In genomic region chr17:34075271-34075670, GRCm38 (mm10) we compare ENCODE assay signal across 8 mouse cellular contexts. TPM values are rescaled to one million over a fixed set of nuclear protein-coding genes. Genes with fewer than 3 reads are reported as not detected.
A peak's percentile ranks its signal among the peaks of the same experiment; 100 is the strongest.
DNase-seq lines count a peak whose midpoint lies in the region; ATAC-seq and TF ChIP-seq lines count a peak whose summit lies in the region.
"Had no signal": no experiment of that assay in that cellular context is flagged by ENCODE, and none has a peak within 500 bp of the region (broad histone marks: within the 10 kb centered on the region; RNA-seq: fewer than 3 reads in every experiment).

No protein-coding gene starts in this region.

- no peak for TF ChIP-seq POLR2A in cortical plate, adult 2 months (IDR thresholded peaks at IDR 0.05; ENCODE audit: extremely low read depth, insufficient read depth, low read length)

- peaks cover 5% of the 10 kb centered on the region; the same call in 1 of the 2 replicates for H3K4me1 ChIP-seq in neural tube, embryonic 15.5 days
- H3K4me1 ChIP-seq in cortical plate, adult 2 months (ENCODE audit: control insufficient read depth, insufficient read depth, low read length) = no peaks in the 10 kb centered on the region
- H3K4me1 ChIP-seq in kidney, postnatal 0 days (replicated peaks; ENCODE audit: insufficient read depth, low read length) = no peaks in the 10 kb centered on the region
- H3K4me1 ChIP-seq in liver, postnatal 0 days (ENCODE audit: insufficient read depth) = 0 out of 2 replicates have a peak, but pooled peaks cover 2% of the 10 kb centered on the region

- H3K27me3 ChIP-seq in neural tube, embryonic 15.5 days (replicated peaks) = peaks cover 9% of the 10 kb centered on the region
- no peaks in the 10 kb centered on the region; the same call in 1 of the 2 replicates for H3K27me3 ChIP-seq in kidney, postnatal 0 days (ENCODE audit: insufficient read depth, low read length)
- peaks cover 18% of the 10 kb centered on the region for H3K27me3 ChIP-seq in liver, postnatal 0 days (ENCODE audit: insufficient read depth, low read length)

- DNase-seq in neural tube, embryonic 10.5 days (ENCODE audit: extremely low spot score, low spot score) = peak; percentile 45
- DNase-seq in adrenal gland, adult 2 months = peak; percentile 66
- DNase-seq in kidney, postnatal 0 days (ENCODE audit: low spot score) = peak; percentile 60
- DNase-seq in liver, postnatal 0 days = peak; percentile 72
- DNase-seq in spleen, adult 18-20 months = peak; percentile 37 to 83

- H3K4me3 ChIP-seq in neural tube, embryonic 15.5 days (replicated peaks) = no peak overlapping the region
- H3K4me3 ChIP-seq in cortical plate, adult 2 months (ENCODE audit: insufficient read depth, low read length) = no peak overlapping the region
- no peak overlapping the region for H3K4me3 ChIP-seq in kidney, postnatal 0 days (replicated peaks; ENCODE audit: low read depth, low read length)
- H3K4me3 ChIP-seq in liver, postnatal 0 days (ENCODE audit: low read depth, low read length) = no peak overlapping the region

- H3K4me2 ChIP-seq in neural tube, embryonic 15.5 days = no peak overlapping the region
- no peak overlapping the region for H3K4me2 ChIP-seq in kidney, postnatal 0 days (ENCODE audit: low read length)
- no peak overlapping the region for H3K4me2 ChIP-seq in liver, postnatal 0 days (ENCODE audit: low read depth, low read length)

- ATAC-seq in neural tube, embryonic 15.5 days (ENCODE audit: low FRiP score) = no peak
- no peak for ATAC-seq in kidney, postnatal 0 days (replicated peaks; ENCODE audit: low FRiP score, low read depth)
- ATAC-seq in liver, postnatal 0 days = no peak

- no peak for TF ChIP-seq EP300 in liver, postnatal 0 days (IDR thresholded peaks at IDR 0.05; ENCODE audit: low read depth)

- no peak overlapping the region for H3K9ac ChIP-seq in neural tube, embryonic 15.5 days (replicated peaks)
- no peak overlapping the region for H3K9ac ChIP-seq in kidney, postnatal 0 days (ENCODE audit: low read depth, low read length)
- H3K9ac ChIP-seq in liver, postnatal 0 days (replicated peaks) = no peak overlapping the region

- no peaks in the 10 kb centered on the region; the same call in 1 of the 2 replicates for H3K9me3 ChIP-seq in neural tube, embryonic 15.5 days (replicated peaks)
- H3K9me3 ChIP-seq in kidney, postnatal 0 days (replicated peaks; ENCODE audit: low read length) = no peaks in the 10 kb centered on the region
- no peaks in the 10 kb centered on the region for H3K9me3 ChIP-seq in liver, postnatal 0 days (ENCODE audit: low read length)

- WGBS in neural tube, embryonic 15.5 days = 42% methylated on average over 7 of the region's 7 CpGs
- WGBS in kidney, postnatal 0 days = 46% methylated on average over 7 of the region's 7 CpGs
- 35% methylated on average over 7 of the region's 7 CpGs for WGBS in liver, postnatal 0 days (ENCODE audit: insufficient replicate concordance)

- H3K36me3 ChIP-seq in neural tube, embryonic 15.5 days = no peaks in the 10 kb centered on the region
- H3K36me3 ChIP-seq in kidney, postnatal 0 days (ENCODE audit: insufficient read depth, low read length) = no peaks in the 10 kb centered on the region
- H3K36me3 ChIP-seq in liver, postnatal 0 days (replicated peaks; ENCODE audit: insufficient read depth, low read length) = no peaks in the 10 kb centered on the region

- TF ChIP-seq CTCF in cortical plate, adult 2 months (IDR thresholded peaks at IDR 0.05; ENCODE audit: extremely low read depth, insufficient read depth, low read length) = peak; percentile 37; the same call in 1 of the 2 replicates
- peak; percentile 70 for TF ChIP-seq CTCF in kidney, postnatal 0 days (IDR thresholded peaks at IDR 0.05; ENCODE audit: low read depth)
- peak; percentile 72 for TF ChIP-seq CTCF in liver, postnatal 0 days (IDR thresholded peaks at IDR 0.05; ENCODE audit: low read depth)

- no peak overlapping the region for H3K27ac ChIP-seq in neural tube, embryonic 15.5 days (replicated peaks)
- no peak overlapping the region for H3K27ac ChIP-seq in cortical plate, adult 2 months (ENCODE audit: insufficient read depth, low read length)
- H3K27ac ChIP-seq in kidney, postnatal 0 days = no peak overlapping the region
- H3K27ac ChIP-seq in liver, postnatal 0 days (ENCODE audit: low read depth) = no peak overlapping the region

RNA-seq across cellular contexts. Expression of gene H2-Oa, which starts 16.9 kb away (rescaled TPM):
- 0.19 and 2.5 TPM in 2 replicates for polyA plus RNA-seq in neural tube, embryonic 15.5 days (2015; fragmentation: Nextera tagmentation; extraction: Ambion mirVana)
- under 1 TPM in 1 of 2 experiments, not detected in 1; 0.62 TPM for total RNA-seq in adrenal gland, adult 2 months (2021)
- 1.9 TPM in 2 replicates for polyA plus RNA-seq in adrenal gland, adult 2 months (2012; rRNA removed)
- polyA plus RNA-seq in cortical plate, adult 2 months (2012; rRNA removed) = 1.4 and 1.7 TPM in 2 replicates
- polyA plus RNA-seq in kidney, postnatal 0 days (2015; fragmentation: Nextera tagmentation; extraction: Ambion mirVana) = 0.83 and 0.95 TPM in 2 replicates
- 0.72 and 0.85 TPM in 2 replicates for polyA plus RNA-seq in liver, postnatal 0 days (2015; fragmentation: Nextera tagmentation; extraction: Ambion mirVana)
- polyA plus RNA-seq: heart, embryonic 14.5 days had no signal

RNA-seq across cellular contexts. Expression of gene Col11a2, which starts 36.0 kb away (rescaled TPM):
- polyA plus RNA-seq in neural tube, embryonic 15.5 days (2015; fragmentation: Nextera tagmentation; extraction: Ambion mirVana) = 8.3 and 9.4 TPM in 2 replicates
- 1 to 10 TPM; 1.0 to 1.1 TPM for total RNA-seq in adrenal gland, adult 2 months (2021)
- polyA plus RNA-seq in adrenal gland, adult 2 months (2012; rRNA removed) = 0.35 and 1.7 TPM in 2 replicates
- polyA plus RNA-seq in cortical plate, adult 2 months (2012; rRNA removed) = 9.3 and 12.1 TPM in 2 replicates
- 1.4 and 1.6 TPM in 2 replicates for polyA plus RNA-seq in kidney, postnatal 0 days (2015; fragmentation: Nextera tagmentation; extraction: Ambion mirVana)
- 0.21 and 0.47 TPM in 2 replicates for polyA plus RNA-seq in liver, postnatal 0 days (2015; fragmentation: Nextera tagmentation; extraction: Ambion mirVana)

RNA-seq across cellular contexts. Expression of gene Rxrb, which starts 43.7 kb away (rescaled TPM):
- 54.4 and 57.7 TPM in 2 replicates for polyA plus RNA-seq in neural tube, embryonic 15.5 days (2015; fragmentation: Nextera tagmentation; extraction: Ambion mirVana)
- total RNA-seq in adrenal gland, adult 2 months (2021) = 10 to 100 TPM; 47.5 to 54.9 TPM
- polyA plus RNA-seq in adrenal gland, adult 2 months (2012; rRNA removed) = 150 and 161 TPM in 2 replicates
- polyA plus RNA-seq in cortical plate, adult 2 months (2012; rRNA removed) = 78.5 and 81.5 TPM in 2 replicates
- polyA plus RNA-seq in kidney, postnatal 0 days (2015; fragmentation: Nextera tagmentation; extraction: Ambion mirVana) = 42.3 and 46.1 TPM in 2 replicates
- 16.2 and 16.4 TPM in 2 replicates for polyA plus RNA-seq in liver, postnatal 0 days (2015; fragmentation: Nextera tagmentation; extraction: Ambion mirVana)

RNA-seq across cellular contexts. Expression of gene Slc39a7, which starts 43.8 kb away (rescaled TPM):
- 167 and 170 TPM in 2 replicates for polyA plus RNA-seq in neural tube, embryonic 15.5 days (2015; fragmentation: Nextera tagmentation; extraction: Ambion mirVana)
- total RNA-seq in adrenal gland, adult 2 months (2021) = 100 to 1,000 TPM; 156 to 217 TPM
- 291 and 321 TPM in 2 replicates for polyA plus RNA-seq in adrenal gland, adult 2 months (2012; rRNA removed)
- 92.7 and 103 TPM in 2 replicates for polyA plus RNA-seq in cortical plate, adult 2 months (2012; rRNA removed)
- 149 and 165 TPM in 2 replicates for polyA plus RNA-seq in kidney, postnatal 0 days (2015; fragmentation: Nextera tagmentation; extraction: Ambion mirVana)
- polyA plus RNA-seq in liver, postnatal 0 days (2015; fragmentation: Nextera tagmentation; extraction: Ambion mirVana) = 41.3 and 43.4 TPM in 2 replicates

RNA-seq across cellular contexts. Expression of gene H2-DMa, which starts 44.1 kb away (rescaled TPM):
- 19.8 and 31.3 TPM in 2 replicates for polyA plus RNA-seq in neural tube, embryonic 15.5 days (2015; fragmentation: Nextera tagmentation; extraction: Ambion mirVana)
- total RNA-seq in adrenal gland, adult 2 months (2021) = 10 to 100 TPM; 14.4 to 18.9 TPM
- polyA plus RNA-seq in adrenal gland, adult 2 months (2012; rRNA removed) = 24.2 and 27.4 TPM in 2 replicates
- polyA plus RNA-seq in cortical plate, adult 2 months (2012; rRNA removed) = 27.3 and 29.4 TPM in 2 replicates
- 18.6 and 20.6 TPM in 2 replicates for polyA plus RNA-seq in kidney, postnatal 0 days (2015; fragmentation: Nextera tagmentation; extraction: Ambion mirVana)
- 9.7 and 11.9 TPM in 2 replicates for polyA plus RNA-seq in liver, postnatal 0 days (2015; fragmentation: Nextera tagmentation; extraction: Ambion mirVana)
